8 mouse cellular contexts compared by ENCODE assay signal in genomic region chr5:118655025-118655424, GRCm38 (mm10).
DNase-seq lines count a peak whose midpoint lies in the region; ATAC-seq and TF ChIP-seq lines count a peak whose summit lies in the region.

No protein-coding gene starts in this region.

- no peaks in the 10 kb centered on the region for H3K27me3 ChIP-seq in forebrain, embryonic 13.5 days
- H3K27me3 ChIP-seq in forebrain, embryonic 11.5 days (ENCODE audit: control insufficient read depth, insufficient read depth, low read length): no peaks in the 10 kb centered on the region
- no peaks in the 10 kb centered on the region for H3K27me3 ChIP-seq in forebrain, postnatal 0 days (ENCODE audit: insufficient read depth, low read length)
- no peaks in the 10 kb centered on the region for H3K27me3 ChIP-seq in midbrain, embryonic 15.5 days (replicated peaks)

- ATAC-seq in forebrain, embryonic 13.5 days: peak; percentile 72; the same call in 1 of the 2 replicates
- no peak for ATAC-seq in forebrain, embryonic 11.5 days (replicated peaks; ENCODE audit: low FRiP score)
- ATAC-seq in forebrain, postnatal 0 days: peak; percentile 65; the same call in 1 of the 2 replicates
- peak; percentile 82 for ATAC-seq in midbrain, embryonic 15.5 days (replicated peaks)

- no peak overlapping the region for H3K9ac ChIP-seq in forebrain, embryonic 13.5 days
- no peak overlapping the region for H3K9ac ChIP-seq in forebrain, embryonic 11.5 days (ENCODE audit: low read length)
- H3K9ac ChIP-seq in forebrain, postnatal 0 days: no peak overlapping the region
- H3K9ac ChIP-seq in midbrain, embryonic 15.5 days: no peak overlapping the region

- intact Hi-C loops in left cerebral cortex, postnatal 10 days (cut with DNase I): loop anchor here (5.0 to 10.0 kb wide), 3 partner anchors 58 to 380 kb away; partner anchors contain the start of gene Med13l

- H3K4me2 ChIP-seq in forebrain, embryonic 13.5 days: no peak overlapping the region
- H3K4me2 ChIP-seq in forebrain, embryonic 11.5 days (ENCODE audit: low read depth, low read length, severe bottlenecking): no peak overlapping the region
- no peak overlapping the region for H3K4me2 ChIP-seq in forebrain, postnatal 0 days (ENCODE audit: low read depth)
- H3K4me2 ChIP-seq in midbrain, embryonic 15.5 days: no peak overlapping the region

- DNase-seq in forebrain, embryonic 11.5 days (ENCODE audit: low spot score): no peak
- DNase-seq in right cerebral cortex, adult 18-20 months: peak; percentile 29
- no peak for DNase-seq in right cerebral cortex, postnatal 25 days
- DNase-seq in forebrain, postnatal 0 days: peak; percentile 69
- DNase-seq in left cerebral cortex, postnatal 10 days (ENCODE audit: extremely low spot score in 1 of 2, low spot score in 2 of 2): no peak
- no peak for DNase-seq in urinary bladder, adult 2 months (ENCODE audit: low spot score)

- 29% methylated on average over 2 of the region's 2 CpGs for WGBS in forebrain, embryonic 13.5 days
- WGBS in forebrain, embryonic 11.5 days: 45% methylated on average over 2 of the region's 2 CpGs
- 14% methylated on average over 2 of the region's 2 CpGs for WGBS in forebrain, postnatal 0 days
- WGBS in midbrain, embryonic 15.5 days: 49% methylated on average over 2 of the region's 2 CpGs

- H3K9me3 ChIP-seq in forebrain, embryonic 13.5 days (replicated peaks): no peaks in the 10 kb centered on the region
- no peaks in the 10 kb centered on the region for H3K9me3 ChIP-seq in forebrain, embryonic 11.5 days (ENCODE audit: control insufficient read depth, low read length)
- H3K9me3 ChIP-seq in forebrain, postnatal 0 days (ENCODE audit: low read length): no peaks in the 10 kb centered on the region
- no peaks in the 10 kb centered on the region for H3K9me3 ChIP-seq in midbrain, embryonic 15.5 days

- H3K36me3 ChIP-seq in forebrain, embryonic 13.5 days (ENCODE audit: poor library complexity, severe bottlenecking): no peaks in the 10 kb centered on the region
- no peaks in the 10 kb centered on the region for H3K36me3 ChIP-seq in forebrain, embryonic 11.5 days (ENCODE audit: control insufficient read depth, insufficient read depth, low read length)
- H3K36me3 ChIP-seq in forebrain, postnatal 0 days (ENCODE audit: insufficient read depth): no peaks in the 10 kb centered on the region
- no peaks in the 10 kb centered on the region for H3K36me3 ChIP-seq in midbrain, embryonic 15.5 days (replicated peaks)

- H3K27ac ChIP-seq in forebrain, embryonic 13.5 days: no peak overlapping the region
- no peak overlapping the region for H3K27ac ChIP-seq in forebrain, embryonic 11.5 days (ENCODE audit: low read depth, low read length)
- H3K27ac ChIP-seq in forebrain, postnatal 0 days (ENCODE audit: low read depth, low read length): no peak overlapping the region
- peak overlapping the region; percentile 59; the same call in 1 of the 2 replicates for H3K27ac ChIP-seq in midbrain, embryonic 15.5 days

- peak; percentile 76 for TF ChIP-seq CTCF in forebrain, postnatal 0 days (IDR thresholded peaks at IDR 0.05; ENCODE audit: low read depth)

- peaks cover 23% of the 10 kb centered on the region for H3K4me1 ChIP-seq in forebrain, embryonic 13.5 days
- 0 out of 2 replicates have a peak, but pooled peaks cover 2% of the 10 kb centered on the region for H3K4me1 ChIP-seq in forebrain, embryonic 11.5 days (replicated peaks; ENCODE audit: control insufficient read depth, insufficient read depth, low read length)
- H3K4me1 ChIP-seq in forebrain, postnatal 0 days (ENCODE audit: insufficient read depth): no peaks in the 10 kb centered on the region; the same call in 1 of the 2 replicates
- peaks cover 32% of the 10 kb centered on the region for H3K4me1 ChIP-seq in midbrain, embryonic 15.5 days

- H3K4me3 ChIP-seq in forebrain, embryonic 13.5 days: no peak overlapping the region
- H3K4me3 ChIP-seq in forebrain, embryonic 11.5 days (ENCODE audit: low read depth, low read length): no peak overlapping the region
- no peak overlapping the region for H3K4me3 ChIP-seq in forebrain, postnatal 0 days (ENCODE audit: low read depth, low read length)
- H3K4me3 ChIP-seq in midbrain, embryonic 15.5 days: no peak overlapping the region

Comparison
In these comparisons a context has a peak if more than half of its experiments do, and no peak if none do; other contexts are left out.
1. DNase-seq: peak in right cerebral cortex, adult 18-20 months (single experiment) and forebrain, postnatal 0 days (single experiment); none in forebrain, embryonic 11.5 days (single experiment), right cerebral cortex, postnatal 25 days (single experiment), left cerebral cortex, postnatal 10 days (0 of 2) and urinary bladder, adult 2 months (single experiment).